Mouse (Mus musculus) E14TG2a.4 (cell line): Measurements from ENCODE around the gene Gm28168.
"Not testable (repeated sequence)": the region's sequence is repeated elsewhere in the genome, so short reads cannot be mapped to it uniquely, and the experiment has no call there.

Experiments used
- H3K27me3 ChIP-seq: 2 replicates; pipeline ENCODE4 v1.6.1; 2014; ENCODE audit warnings: low read length, control low read depth; ENCODE audit not compliant: insufficient read depth
- H3K36me3 ChIP-seq: 2 replicates; pipeline ENCODE4 v1.6.1; 2014; ENCODE audit warnings: low read length, control low read depth; ENCODE audit not compliant: insufficient read depth
- H3K4me1 ChIP-seq: replicated peaks from 2 replicates; pipeline ENCODE4 v1.6.1; 2014; ENCODE audit warnings: low read depth, low read length, control low read depth
- H3K4me3 ChIP-seq: replicated peaks from 2 replicates; pipeline ENCODE4 v1.5.1; 2014; ENCODE audit warnings: mild to moderate bottlenecking, low read length
- H3K9me3 ChIP-seq: 2 replicates; pipeline ENCODE4 v1.6.1; 2014; ENCODE audit warnings: low read length, control low read depth
- CTCF ChIP-seq: conservative IDR thresholded peaks from 2 replicates; pipeline ENCODE4 v1.5.1; 2014; ENCODE audit warnings: low read length
- NANOG ChIP-seq: IDR thresholded peaks from 2 replicates; pipeline ENCODE4 v1.6.1; 2014; ENCODE audit warnings: borderline replicate concordance, low read length, mixed read lengths
- POU5F1 ChIP-seq: IDR thresholded peaks from 2 replicates; pipeline ENCODE4 v1.6.1; 2014; ENCODE audit warnings: low read length, borderline replicate concordance

Gene Gm28168

GRCm38 (mm10) chr1:117927715-117928114 lies at the start of gene Gm28168:
Gene Gm28168 (plus strand): TSS chr1:117928015.
- H3K27me3 ChIP-seq, H3K36me3 ChIP-seq, H3K9me3 ChIP-seq, H3K4me3 ChIP-seq, H3K4me1 ChIP-seq: not testable (repeated sequence)

- H3K36me3 ChIP-seq: no peaks in the 10 kb centered on the region
- TF ChIP-seq NANOG (no peak), CTCF (no peak), POU5F1 (no peak)
- no peak within 1 kb of the TSS for H3K4me3 ChIP-seq
- no peaks in the 10 kb centered on the region for H3K27me3 ChIP-seq
- peaks cover 9% of the 10 kb centered on the region; the same call in 1 of the 2 replicates for H3K9me3 ChIP-seq
- no peaks in the 10 kb centered on the region for H3K4me1 ChIP-seq
Measured at GRCm38 (mm10) chr1:117965639-117966038, 37.8 kb downstream of the Gm28168 start, which contains the start of gene Gm7145. Gene Gm7145 (plus strand): TSS chr1:117965939.
